Mouse (Mus musculus): ENCODE measurements around the gene Bco1. TPM values are rescaled to one million over a fixed set of nuclear protein-coding genes. Genes with fewer than 3 reads are reported as not detected.

Bco1 gene
- total RNA-seq, 1 experiment from 2014 or later: 0.95 TPM

GRCm38 (mm10) chr8:117082947-117083559, 12.6 kb upstream of the Bco1 start:
- no peak for ATAC-seq (replicated peaks; ENCODE audit: insufficient number of reproducible peaks, low FRiP score, low TSS enrichment, poor library complexity, severe bottlenecking)

- no peak for ATAC-seq (replicated peaks; ENCODE audit: insufficient number of reproducible peaks, low FRiP score, low TSS enrichment, poor library complexity, severe bottlenecking)
Observed at GRCm38 (mm10) chr8:117085521-117085920, 10.1 kb upstream of the Bco1 start.

- no peak for ATAC-seq (replicated peaks; ENCODE audit: insufficient number of reproducible peaks, low FRiP score, low TSS enrichment, poor library complexity, severe bottlenecking)
Observed at GRCm38 (mm10) chr8:117087036-117087435, 8.6 kb upstream of the Bco1 start.

- no peak for ATAC-seq (replicated peaks; ENCODE audit: insufficient number of reproducible peaks, low FRiP score, low TSS enrichment, poor library complexity, severe bottlenecking)
Observed at GRCm38 (mm10) chr8:117089802-117090201, 5.9 kb upstream of the Bco1 start.

GRCm38 (mm10) chr8:117094053-117094452, 1.6 kb upstream of the Bco1 start:
- no peak for ATAC-seq (replicated peaks; ENCODE audit: insufficient number of reproducible peaks, low FRiP score, low TSS enrichment, poor library complexity, severe bottlenecking)

- no peak for ATAC-seq (replicated peaks; ENCODE audit: insufficient number of reproducible peaks, low FRiP score, low TSS enrichment, poor library complexity, severe bottlenecking)
Observed at GRCm38 (mm10) chr8:117097051-117097563, 1.5 kb downstream of the Bco1 start.

GRCm38 (mm10) chr8:117097564-117098191, 2.0 kb downstream of the Bco1 start:
- ATAC-seq (replicated peaks; ENCODE audit: insufficient number of reproducible peaks, low FRiP score, low TSS enrichment, poor library complexity, severe bottlenecking): no peak

- peak; percentile 72 for ATAC-seq (replicated peaks; ENCODE audit: insufficient number of reproducible peaks, low FRiP score, low TSS enrichment, poor library complexity, severe bottlenecking)
Observed at GRCm38 (mm10) chr8:117107533-117107932, 11.9 kb downstream of the Bco1 start.

- ATAC-seq (replicated peaks; ENCODE audit: insufficient number of reproducible peaks, low FRiP score, low TSS enrichment, poor library complexity, severe bottlenecking): no peak
Observed at GRCm38 (mm10) chr8:117109018-117109711, 13.5 kb downstream of the Bco1 start.

GRCm38 (mm10) chr8:117109801-117110390, 14.2 kb downstream of the Bco1 start:
- no peak for ATAC-seq (replicated peaks; ENCODE audit: insufficient number of reproducible peaks, low FRiP score, low TSS enrichment, poor library complexity, severe bottlenecking)

- ATAC-seq (replicated peaks; ENCODE audit: insufficient number of reproducible peaks, low FRiP score, low TSS enrichment, poor library complexity, severe bottlenecking): no peak
Observed at GRCm38 (mm10) chr8:117111641-117112040, 16.0 kb downstream of the Bco1 start.

- no peak for ATAC-seq (replicated peaks; ENCODE audit: insufficient number of reproducible peaks, low FRiP score, low TSS enrichment, poor library complexity, severe bottlenecking)
Observed at GRCm38 (mm10) chr8:117112261-117112660, 16.6 kb downstream of the Bco1 start.

GRCm38 (mm10) chr8:117115094-117115493, 19.4 kb downstream of the Bco1 start:
- ATAC-seq (replicated peaks; ENCODE audit: insufficient number of reproducible peaks, low FRiP score, low TSS enrichment, poor library complexity, severe bottlenecking): no peak

GRCm38 (mm10) chr8:117115676-117116446, 20.2 kb downstream of the Bco1 start:
- ATAC-seq (replicated peaks; ENCODE audit: insufficient number of reproducible peaks, low FRiP score, low TSS enrichment, poor library complexity, severe bottlenecking): no peak

- no peak for ATAC-seq (replicated peaks; ENCODE audit: insufficient number of reproducible peaks, low FRiP score, low TSS enrichment, poor library complexity, severe bottlenecking)
Observed at GRCm38 (mm10) chr8:117116534-117116933, 20.9 kb downstream of the Bco1 start.

- ATAC-seq (replicated peaks; ENCODE audit: insufficient number of reproducible peaks, low FRiP score, low TSS enrichment, poor library complexity, severe bottlenecking): no peak
Observed at GRCm38 (mm10) chr8:117118409-117118808, 22.8 kb downstream of the Bco1 start.

- ATAC-seq (replicated peaks; ENCODE audit: insufficient number of reproducible peaks, low FRiP score, low TSS enrichment, poor library complexity, severe bottlenecking): peak; percentile 95
Observed at GRCm38 (mm10) chr8:117121277-117121676, 25.6 kb downstream of the Bco1 start.

- ATAC-seq (replicated peaks; ENCODE audit: insufficient number of reproducible peaks, low FRiP score, low TSS enrichment, poor library complexity, severe bottlenecking): no peak
Observed at GRCm38 (mm10) chr8:117123850-117124633, 28.4 kb downstream of the Bco1 start.

Data from monocyte, adult 5-6 weeks (primary cell).